Mouse (Mus musculus): ENCODE measurements around the gene Gaa. TPM values are rescaled to one million over a fixed set of nuclear protein-coding genes. Genes with fewer than 3 reads are reported as not detected.

The Gaa gene
- polyA plus RNA-seq (2015; fragmentation: Nextera tagmentation; extraction: Ambion mirVana) = 26.8 and 33.6 TPM in 2 replicates

DNA sequence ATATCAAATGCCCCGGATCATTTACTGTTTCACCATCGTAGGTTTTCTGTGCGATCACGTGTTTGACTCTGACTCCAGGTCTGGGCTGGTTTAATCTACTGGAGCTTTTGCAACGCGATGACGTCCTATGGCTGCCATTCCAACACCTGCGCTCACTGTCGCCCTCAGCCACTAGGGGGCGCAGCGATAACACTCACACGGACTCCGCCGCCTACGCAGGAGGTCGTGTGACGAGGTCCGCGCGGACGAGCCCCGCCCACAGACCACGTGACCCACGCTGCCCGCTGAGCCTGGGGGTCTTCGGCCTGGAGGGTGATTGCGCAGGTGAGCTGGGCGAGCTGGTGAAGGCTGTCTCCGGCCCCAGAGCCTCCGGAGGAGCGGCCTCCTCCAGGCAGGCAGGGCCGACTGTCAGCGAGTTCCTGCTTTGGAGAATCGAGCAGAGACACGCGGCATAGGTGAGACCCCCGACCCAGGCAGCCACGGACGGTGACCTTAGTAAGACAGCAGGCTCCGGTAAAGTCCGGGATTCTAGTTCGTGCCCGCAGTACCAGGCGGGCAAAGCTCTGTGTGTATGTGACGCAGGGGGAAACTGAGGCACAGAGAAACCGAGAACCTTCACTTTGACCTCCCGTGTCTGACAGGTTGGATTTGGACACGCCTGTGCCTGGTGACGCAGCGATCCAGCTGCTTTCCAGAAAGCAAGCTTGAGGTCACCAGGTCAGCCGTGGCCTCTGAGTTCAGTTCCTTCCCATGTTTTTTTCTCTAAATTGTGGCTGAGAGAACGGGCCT is at the start of gene Gaa:
Gaa (plus strand) TSS at position 120 of the 789 bp plus-strand sequence.
- peak within 1 kb of the TSS; percentile 87 for H3K4me2 ChIP-seq
- peaks cover 16% of the 10 kb centered on the region for H3K36me3 ChIP-seq (ENCODE audit: poor library complexity, severe bottlenecking)
- H3K4me3 ChIP-seq = peak within 1 kb of the TSS; percentile 61
- peak within 1 kb of the TSS; percentile 10; the same call in 1 of the 2 replicates for H3K27ac ChIP-seq
- WGBS = 4% methylated on average over 52 of the region's 52 CpGs
- H3K9ac ChIP-seq = peak within 1 kb of the TSS; percentile 77
- peaks cover 14% of the 10 kb centered on the region for H3K4me1 ChIP-seq
- no peaks in the 10 kb centered on the region for H3K9me3 ChIP-seq (replicated peaks)
- H3K27me3 ChIP-seq = no peaks in the 10 kb centered on the region
- peak; percentile 86 for ATAC-seq

DNA sequence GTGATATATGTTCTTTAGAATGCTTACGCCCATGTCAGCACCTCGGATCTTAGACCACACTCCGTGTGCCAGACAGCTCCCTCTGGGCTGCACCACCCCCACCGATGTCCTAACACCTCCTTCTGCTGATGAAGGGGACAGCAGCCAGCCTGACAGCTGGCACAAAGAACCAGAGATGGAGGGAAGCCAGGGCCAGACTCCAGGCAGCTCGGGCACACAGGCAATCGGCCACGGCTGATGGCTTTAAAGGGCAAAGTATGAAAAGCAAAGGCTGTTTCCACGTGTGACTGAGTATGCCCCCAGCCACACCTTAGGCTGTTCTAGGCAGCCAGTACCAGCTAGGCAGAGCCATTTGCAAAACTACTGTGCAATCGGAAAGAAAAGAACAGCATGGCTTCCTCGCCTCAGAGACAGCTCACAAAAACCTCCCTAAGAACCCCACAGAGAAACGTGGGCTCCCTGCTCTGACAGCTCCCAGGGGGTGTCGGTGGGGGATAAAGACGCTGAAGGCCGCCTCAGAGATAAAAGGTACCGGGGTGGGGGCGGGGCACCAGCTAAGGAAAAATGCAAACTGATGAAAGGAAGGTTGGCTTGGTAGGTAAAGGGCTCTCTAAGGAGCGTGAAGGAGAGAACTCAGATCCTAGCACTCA is 47.7 kb upstream of the Gaa start:
- WGBS = 4% methylated on average over 17 of the region's 17 CpGs
- Histone ChIP-seq H3K4me2 (peak overlapping the region; percentile 52), H3K9me3 (replicated peaks) (no peaks in the 10 kb centered on the region), H3K9ac (peak overlapping the region; percentile 43), H3K4me3 (peak overlapping the region; percentile 6; the same call in 1 of the 2 replicates), H3K36me3 (ENCODE audit: poor library complexity, severe bottlenecking) (0 out of 2 replicates have a peak, but pooled peaks cover 11% of the 10 kb centered on the region), H3K4me1 (peaks cover 82% of the 10 kb centered on the region), H3K27me3 (no peaks in the 10 kb centered on the region), H3K27ac (peak overlapping the region; percentile 91)
- peak; percentile 68 for ATAC-seq

DNA sequence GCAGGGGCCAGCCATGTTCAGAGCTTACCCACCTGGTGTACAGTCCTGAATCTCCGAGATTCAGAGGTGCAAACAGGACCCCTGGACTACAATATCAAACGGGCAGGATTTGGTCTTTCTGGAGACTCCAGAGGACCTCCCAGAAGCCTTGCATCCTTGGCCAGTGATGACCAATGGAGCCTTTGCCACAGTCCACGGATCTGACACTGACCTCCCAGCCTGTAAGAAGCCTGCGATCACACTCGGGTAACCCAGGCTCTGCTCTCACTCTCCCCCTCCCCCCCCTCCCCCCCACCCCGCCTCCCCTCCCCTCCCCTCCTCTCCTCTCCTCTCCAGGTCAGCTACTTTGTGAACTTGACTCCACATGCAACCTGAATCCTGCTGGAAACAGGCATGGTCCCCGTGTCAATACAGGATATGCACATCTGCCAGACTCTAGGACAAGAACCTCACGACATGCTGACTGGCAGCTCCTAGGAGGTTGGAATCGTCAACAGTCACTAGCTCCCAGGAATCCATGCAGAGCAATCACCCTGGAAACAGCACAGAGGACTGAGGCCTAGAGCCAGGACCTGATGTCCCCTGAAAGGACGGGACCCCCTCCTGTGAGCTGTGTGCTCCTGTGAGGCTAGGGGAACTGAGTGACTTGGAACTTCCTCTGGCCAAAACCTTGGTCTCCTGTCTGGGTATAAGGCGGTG is 45.7 kb upstream of the Gaa start:
- WGBS = 52% methylated on average over 10 of the region's 11 CpGs
- no peak overlapping the region for H3K4me2 ChIP-seq

DNA sequence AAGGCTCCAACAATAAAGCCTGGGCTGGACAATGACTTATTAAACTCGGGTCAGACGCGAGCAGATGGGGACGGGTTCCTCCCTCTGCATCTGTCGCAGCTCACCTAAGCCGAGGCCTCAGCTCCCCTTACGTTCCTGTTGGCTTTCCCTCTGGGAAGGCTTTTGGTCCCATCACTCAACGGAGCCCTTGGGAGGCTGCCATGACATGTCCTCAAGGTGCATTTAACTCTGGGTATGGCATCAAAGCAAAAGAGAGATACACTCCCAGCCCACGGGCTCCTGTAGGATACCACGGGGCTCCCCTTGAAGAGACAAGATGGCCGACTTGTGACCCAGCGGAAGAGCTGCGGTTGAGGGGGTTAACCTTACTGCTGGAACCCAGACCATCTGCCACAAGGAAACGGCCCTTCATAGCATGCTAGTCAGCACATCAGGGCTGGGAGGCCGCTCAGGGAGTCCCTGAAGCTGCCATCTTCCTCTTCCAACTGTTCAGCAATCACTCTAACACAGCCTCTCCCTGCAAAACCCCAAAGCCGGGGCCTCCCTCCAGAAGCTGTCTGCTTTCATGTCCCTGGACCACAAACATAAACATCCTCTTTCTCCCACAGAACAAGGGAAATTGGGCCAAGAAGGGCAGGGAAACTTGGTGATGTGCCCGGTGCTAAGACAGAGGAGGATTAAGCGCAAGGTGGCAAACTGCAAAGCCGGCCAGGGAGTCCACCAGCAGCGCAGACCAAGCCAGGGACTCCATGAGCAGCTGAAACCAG is 44.4 kb upstream of the Gaa start:
- no peak overlapping the region for H3K9ac ChIP-seq
- no peak overlapping the region for H3K4me3 ChIP-seq
- H3K36me3 ChIP-seq (ENCODE audit: poor library complexity, severe bottlenecking) = 0 out of 2 replicates have a peak, but pooled peaks cover 6% of the 10 kb centered on the region
- ATAC-seq = no peak
- no peaks in the 10 kb centered on the region for H3K27me3 ChIP-seq
- H3K9me3 ChIP-seq (replicated peaks) = no peaks in the 10 kb centered on the region
- peaks cover 83% of the 10 kb centered on the region for H3K4me1 ChIP-seq
- 79% methylated on average over 20 of the region's 20 CpGs for WGBS
- H3K4me2 ChIP-seq = no peak overlapping the region
- H3K27ac ChIP-seq = no peak overlapping the region; the same call in 1 of the 2 replicates

More for the DNA sequence above, 45.7 kb upstream of the Gaa start:
- Histone ChIP-seq H3K9me3 (replicated peaks) (no peaks in the 10 kb centered on the region), H3K4me3 (no peak overlapping the region), H3K27me3 (no peaks in the 10 kb centered on the region), H3K9ac (no peak overlapping the region), H3K4me1 (peaks cover 82% of the 10 kb centered on the region), H3K27ac (no peak overlapping the region), H3K36me3 (ENCODE audit: poor library complexity, severe bottlenecking) (0 out of 2 replicates have a peak, but pooled peaks cover 11% of the 10 kb centered on the region)
- no peak for ATAC-seq

DNA sequence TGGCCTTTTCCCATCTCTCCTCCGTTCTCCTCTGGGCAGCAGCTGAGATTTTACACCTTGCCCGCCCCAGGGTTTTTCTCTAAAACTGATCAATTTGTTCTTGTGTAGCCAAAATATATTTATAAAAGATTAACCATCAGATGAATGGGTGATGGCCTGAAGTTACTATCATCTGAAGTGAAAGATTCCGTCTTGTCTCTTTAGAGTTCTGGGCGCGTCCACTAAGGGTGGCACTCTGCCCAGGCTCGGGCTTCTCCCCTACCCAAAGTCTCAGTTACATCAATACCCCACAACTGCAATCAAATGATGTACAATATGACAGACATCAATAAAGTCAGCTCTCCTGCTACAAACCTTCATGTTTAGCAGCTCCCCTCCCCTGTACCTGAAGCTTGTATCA is 42.8 kb upstream of the Gaa start:
- H3K27me3 ChIP-seq = no peaks in the 10 kb centered on the region
- H3K9me3 ChIP-seq (replicated peaks) = no peaks in the 10 kb centered on the region
- no peak overlapping the region for H3K9ac ChIP-seq
- H3K4me1 ChIP-seq = peaks cover 84% of the 10 kb centered on the region
- no peak overlapping the region for H3K4me3 ChIP-seq
- WGBS = 94% methylated on average over 6 of the region's 6 CpGs
- ATAC-seq = no peak
- H3K27ac ChIP-seq = no peak overlapping the region
- H3K4me2 ChIP-seq = no peak overlapping the region
- H3K36me3 ChIP-seq (ENCODE audit: poor library complexity, severe bottlenecking) = 0 out of 2 replicates have a peak, but pooled peaks cover 6% of the 10 kb centered on the region

DNA sequence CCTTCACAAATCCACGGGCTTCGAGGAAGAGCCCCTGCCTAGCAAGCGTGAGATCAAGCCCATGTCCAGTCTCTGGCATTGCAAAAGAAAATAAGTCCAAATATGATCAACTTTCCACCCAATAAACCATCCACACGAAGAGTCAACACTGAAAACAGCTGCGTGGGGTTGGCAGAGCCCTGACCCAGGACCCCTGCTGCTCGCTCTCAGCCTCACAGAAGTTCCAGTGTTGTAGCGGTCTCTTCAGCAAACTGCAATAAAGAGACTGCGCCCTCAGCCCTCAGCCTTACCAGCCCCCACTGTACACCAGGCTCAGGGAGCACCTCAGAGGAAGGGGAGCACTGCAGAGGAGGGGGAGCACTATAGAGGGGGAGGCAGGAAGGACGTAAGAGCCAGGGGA is 42.1 kb upstream of the Gaa start:
- Histone ChIP-seq H3K9ac (0 out of 2 replicates have a peak overlapping the region, but pooled peaks have one; percentile 10), H3K27me3 (no peaks in the 10 kb centered on the region), H3K9me3 (replicated peaks) (no peaks in the 10 kb centered on the region), H3K4me2 (peak overlapping the region; percentile 99), H3K27ac (no peak overlapping the region), H3K4me1 (peaks cover 83% of the 10 kb centered on the region), H3K4me3 (no peak overlapping the region), H3K36me3 (ENCODE audit: poor library complexity, severe bottlenecking) (0 out of 2 replicates have a peak, but pooled peaks cover 6% of the 10 kb centered on the region)
- 74% methylated on average over 9 of the region's 9 CpGs for WGBS
- no peak for ATAC-seq

DNA sequence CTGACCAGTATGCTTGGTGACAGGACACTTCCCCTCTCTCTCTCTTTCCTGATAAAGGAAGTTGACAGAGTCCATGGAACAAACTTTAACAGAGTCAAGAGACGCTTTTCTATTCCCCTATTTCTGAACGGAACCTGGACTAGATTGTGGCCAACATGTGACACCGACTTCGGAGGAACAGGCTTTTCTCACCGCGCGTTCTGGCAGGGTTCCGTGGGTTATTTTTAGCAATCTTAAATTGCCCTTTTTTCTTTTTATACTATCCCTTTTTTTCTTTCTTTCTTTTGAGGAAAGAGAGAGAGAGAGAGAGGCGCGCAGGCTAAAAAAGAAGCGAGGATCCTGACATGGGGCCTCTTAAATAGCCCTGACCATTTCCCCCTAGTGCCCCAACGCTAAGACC is 40.1 kb upstream of the Gaa start:
- Histone ChIP-seq H3K9ac (peak overlapping the region; percentile 93), H3K36me3 (ENCODE audit: poor library complexity, severe bottlenecking) (peaks cover 10% of the 10 kb centered on the region; the same call in 1 of the 2 replicates), H3K9me3 (replicated peaks) (no peaks in the 10 kb centered on the region), H3K4me1 (peaks cover 67% of the 10 kb centered on the region), H3K4me3 (peak overlapping the region; percentile 83), H3K4me2 (peak overlapping the region; percentile 99), H3K27ac (peak overlapping the region; percentile 82), H3K27me3 (no peaks in the 10 kb centered on the region)
- no peak for ATAC-seq
- 2% methylated on average over 12 of the region's 12 CpGs for WGBS

DNA sequence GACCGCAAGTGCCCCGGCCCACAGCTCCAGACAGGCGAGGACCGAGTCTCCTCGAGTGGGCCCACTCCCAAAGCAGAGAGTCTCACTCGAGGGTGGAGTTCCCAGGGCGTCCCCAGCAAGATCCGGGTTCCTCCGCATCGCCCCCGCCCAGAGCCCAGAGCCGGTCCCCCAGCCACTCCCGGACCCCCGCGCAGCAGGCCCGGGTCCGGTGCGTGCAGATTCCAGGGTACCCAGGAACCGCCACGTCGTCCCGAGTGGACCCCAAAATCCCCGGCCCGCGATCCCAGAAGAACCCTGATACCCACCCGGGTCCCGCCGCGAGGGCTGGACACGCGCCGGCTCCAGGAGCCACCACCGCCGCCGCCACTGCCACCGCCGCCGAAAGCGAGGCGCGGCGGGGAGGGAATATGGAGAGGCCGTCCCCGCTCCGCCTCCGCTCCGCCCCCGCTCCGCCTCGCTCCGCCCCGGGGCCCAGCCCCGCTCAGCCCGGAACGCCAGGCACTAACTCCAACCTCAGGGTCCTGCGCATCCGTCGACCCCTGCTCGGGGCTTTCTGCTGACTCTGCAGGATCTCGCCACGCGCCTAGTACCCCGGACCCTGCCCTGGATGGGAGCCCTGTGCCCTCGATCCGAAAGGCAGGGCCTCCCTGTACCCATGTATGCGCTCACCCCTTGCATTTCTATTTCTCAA is 39.5 kb upstream of the Gaa start, which contains the start of the genes Tbc1d16 and Ccdc40:
Tbc1d16 (minus strand) TSS at position 409 of the 691 bp plus-strand sequence.
Ccdc40 (plus strand) TSS at position 482 of the 691 bp plus-strand sequence.
- no peaks in the 10 kb centered on the region for H3K27me3 ChIP-seq
- WGBS = under 1% methylated on average over 45 of the region's 66 CpGs
- H3K27ac ChIP-seq = peak within 1 kb of the TSS; percentile 82
- H3K4me1 ChIP-seq = peaks cover 61% of the 10 kb centered on the region
- peaks cover 10% of the 10 kb centered on the region; the same call in 1 of the 2 replicates for H3K36me3 ChIP-seq (ENCODE audit: poor library complexity, severe bottlenecking)
- peak within 1 kb of the TSS; percentile 99 for H3K4me2 ChIP-seq
- ATAC-seq = peak; percentile 93
- no peaks in the 10 kb centered on the region for H3K9me3 ChIP-seq (replicated peaks)
- peak within 1 kb of the TSS; percentile 93 for H3K9ac ChIP-seq
- peak within 1 kb of the TSS; percentile 83 for H3K4me3 ChIP-seq

DNA sequence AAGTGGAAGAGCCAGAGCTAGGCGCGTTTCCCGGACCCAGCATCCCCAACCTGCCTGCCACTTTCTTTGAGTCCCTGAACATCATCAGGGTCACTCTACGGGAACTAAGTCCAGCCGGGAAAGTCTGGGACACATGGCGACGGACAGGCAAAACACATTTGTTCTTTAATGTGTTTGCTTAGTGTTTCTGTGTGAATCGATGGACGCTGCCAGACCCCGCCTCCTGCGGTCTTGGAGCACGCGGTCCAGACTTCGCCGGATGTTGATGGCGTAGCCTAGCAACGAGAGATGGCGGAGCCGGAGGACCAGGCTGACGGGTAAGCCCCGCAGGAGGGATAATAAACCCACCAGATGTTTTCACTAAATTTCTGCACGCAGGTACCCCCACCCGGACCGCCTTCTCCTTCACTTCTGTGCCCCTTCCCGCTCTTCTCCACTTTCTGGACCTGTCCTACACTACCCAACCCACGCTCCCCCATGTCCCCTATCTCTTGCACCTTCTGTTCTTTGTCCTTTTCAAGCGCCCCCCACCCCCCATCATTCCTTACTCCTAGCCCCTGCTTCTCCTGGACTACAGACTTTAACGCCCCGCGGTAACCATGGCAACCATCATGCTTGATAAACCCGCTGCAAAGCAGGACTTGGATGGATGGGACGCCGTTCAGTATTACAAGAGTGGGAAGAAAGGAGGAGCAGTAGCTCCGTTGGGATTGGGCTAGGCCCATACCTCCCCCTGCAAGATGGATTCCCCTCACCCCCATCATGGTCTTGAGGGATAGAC is 38.7 kb upstream of the Gaa start:
- H3K4me3 ChIP-seq = peak overlapping the region; percentile 83
- H3K36me3 ChIP-seq (ENCODE audit: poor library complexity, severe bottlenecking) = peaks cover 15% of the 10 kb centered on the region
- H3K4me2 ChIP-seq = peak overlapping the region; percentile 99
- peak overlapping the region; percentile 82 for H3K27ac ChIP-seq
- no peaks in the 10 kb centered on the region for H3K27me3 ChIP-seq
- H3K9ac ChIP-seq = peak overlapping the region; percentile 93
- 2% methylated on average over 34 of the region's 34 CpGs for WGBS
- H3K4me1 ChIP-seq = peaks cover 53% of the 10 kb centered on the region
- H3K9me3 ChIP-seq (replicated peaks) = no peaks in the 10 kb centered on the region
- peak; percentile 89 for ATAC-seq

DNA sequence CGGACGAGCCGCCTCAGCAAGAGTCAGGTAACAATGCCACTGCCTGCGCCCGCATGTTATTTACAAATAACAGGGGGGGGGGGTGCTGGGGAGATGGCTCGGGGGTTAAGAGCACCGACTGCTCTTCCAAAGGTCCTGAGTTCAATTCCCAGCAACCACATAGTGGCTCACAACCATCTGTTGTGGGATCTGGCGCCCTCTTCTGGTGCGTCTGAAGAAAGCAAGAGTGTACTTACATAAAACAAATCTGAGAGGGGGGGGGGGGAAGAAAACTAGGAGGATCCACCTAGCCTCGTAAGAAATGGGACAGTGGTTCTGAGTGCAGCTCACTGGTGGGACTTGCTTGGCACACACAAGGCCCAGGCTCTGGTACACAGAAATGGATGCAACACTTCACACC is 32.9 kb upstream of the Gaa start:
- Histone ChIP-seq H3K4me1 (peaks cover 24% of the 10 kb centered on the region), H3K9ac (no peak overlapping the region), H3K27me3 (no peaks in the 10 kb centered on the region), H3K4me3 (no peak overlapping the region), H3K9me3 (replicated peaks) (no peaks in the 10 kb centered on the region), H3K4me2 (no peak overlapping the region), H3K36me3 (ENCODE audit: poor library complexity, severe bottlenecking) (peaks cover 44% of the 10 kb centered on the region), H3K27ac (no peak overlapping the region)
- 96% methylated on average over 10 of the region's 10 CpGs for WGBS
- no peak for ATAC-seq
